Mouse (Mus musculus) MEL (cell line): ENCODE data around the gene Limch1.

ENCODE experiments used
- CHD1 ChIP-seq: IDR thresholded peaks from 2 replicates; pipeline ENCODE4 v1.6.1; 2012; ENCODE audit warnings: low read depth, mild to moderate bottlenecking, inconsistent platforms, low read length, improper control_type of control experiment
- CTCF ChIP-seq, 3 experiments: IDR thresholded peaks in 2 of 3; conservative IDR thresholded peaks in 1 of 3; 2 replicates each; pipeline ENCODE4 v1.5.1; 2011 to 2012; ENCODE audit warnings: low read length in 3 of 3, low read depth in 2 of 3, mild to moderate bottlenecking in 2 of 3, improper control_type of control experiment in 1 of 3, inconsistent platforms in 1 of 3, mixed read lengths in 1 of 3, moderate library complexity in 1 of 3; ENCODE audit not compliant: control insufficient read depth in 1 of 3, insufficient read depth in 1 of 3, poor library complexity in 1 of 3, severe bottlenecking in 1 of 3
- EP300 ChIP-seq, 2 experiments: IDR thresholded peaks; 2 replicates each; pipeline ENCODE4 v1.6.1; 2011; ENCODE audit warnings: improper control_type of control experiment in 2 of 2, low read length in 2 of 2, low read depth in 1 of 2, mild to moderate bottlenecking in 1 of 2
- GABPA ChIP-seq: IDR thresholded peaks from 2 replicates; pipeline ENCODE4 v1.6.1; 2012; ENCODE audit warnings: low read depth, mild to moderate bottlenecking, inconsistent platforms, low read length, improper control_type of control experiment, moderate library complexity
- GATA1 ChIP-seq: IDR thresholded peaks from 2 replicates; pipeline ENCODE4 v1.6.1; 2011; ENCODE audit warnings: low read depth, low read length, improper control_type of control experiment
- MAFK ChIP-seq: IDR thresholded peaks from 2 replicates; pipeline ENCODE4 v1.6.1; 2011; ENCODE audit warnings: low read depth, mild to moderate bottlenecking, low read length, improper control_type of control experiment, borderline replicate concordance
- MAZ ChIP-seq: IDR thresholded peaks from 2 replicates; pipeline ENCODE4 v1.6.1; 2012; ENCODE audit warnings: low read depth, mild to moderate bottlenecking, inconsistent platforms, low read length, improper control_type of control experiment
- POLR2A ChIP-seq, 2 experiments: IDR thresholded peaks; 2 replicates each; pipeline ENCODE4 v1.6.1; 2011 to 2012; ENCODE audit warnings: low read length in 2 of 2, mild to moderate bottlenecking in 2 of 2, control low read depth in 1 of 2, improper control_type of control experiment in 1 of 2, low read depth in 1 of 2, moderate library complexity in 1 of 2; ENCODE audit not compliant: control insufficient read depth in 1 of 2, insufficient read depth in 1 of 2, poor library complexity in 1 of 2
- RAD21 ChIP-seq: IDR thresholded peaks from 2 replicates; pipeline ENCODE4 v1.6.1; 2011; ENCODE audit warnings: mild to moderate bottlenecking, low read depth, low read length, improper control_type of control experiment
- SMC3 ChIP-seq: IDR thresholded peaks from 2 replicates; pipeline ENCODE4 v1.6.1; 2011; ENCODE audit warnings: low read depth, low read length, improper control_type of control experiment
- TAL1 ChIP-seq: IDR thresholded peaks from 2 replicates; pipeline ENCODE4 v1.6.1; 2012; ENCODE audit warnings: mild to moderate bottlenecking, inconsistent platforms, low read length, moderate library complexity, mixed read lengths
- TBP ChIP-seq: IDR thresholded peaks from 2 replicates; pipeline ENCODE4 v1.8.0; 2011; ENCODE audit warnings: low read depth, low read length, improper control_type of control experiment
- ZMIZ1 ChIP-seq: IDR thresholded peaks from 2 replicates; pipeline ENCODE4 v1.6.1; 2012; ENCODE audit warnings: low read depth, mild to moderate bottlenecking, inconsistent platforms, low read length, improper control_type of control experiment, moderate library complexity

GRCm38 (mm10) chr5:66979332-66980218 lies 233.9 kb downstream of the Limch1 start:
- no peak for TF ChIP-seq CTCF (IDR thresholded peaks at IDR 0.05 in 2 of 3, conservative IDR thresholded peaks at IDR 0.05 in 1 of 3; ENCODE audit: control insufficient read depth in 1 of 3, insufficient read depth in 1 of 3, low read depth in 2 of 3, low read length in 3 of 3, poor library complexity in 1 of 3, severe bottlenecking in 1 of 3)
- no peak for TF ChIP-seq TBP
- TF ChIP-seq TAL1: no peak
- TF ChIP-seq RAD21: no peak
- TF ChIP-seq GATA1: no peak
- no peak for TF ChIP-seq MAZ
- no peak for TF ChIP-seq POLR2A (IDR thresholded peaks at IDR 0.05; ENCODE audit: control insufficient read depth in 1 of 2, insufficient read depth in 1 of 2, low read depth in 1 of 2, low read length in 2 of 2, poor library complexity in 1 of 2)
- no peak for TF ChIP-seq ZMIZ1
- TF ChIP-seq MAFK: no peak
- TF ChIP-seq EP300 (IDR thresholded peaks at IDR 0.05; ENCODE audit: low read depth in 1 of 2, low read length in 2 of 2): no peak
- TF ChIP-seq CHD1: no peak
- no peak for TF ChIP-seq SMC3
- no peak for TF ChIP-seq GABPA
